Mouse (Mus musculus) G1E (cell line): ENCODE measurements around the gene 4931428L18Rik.

Experiments
- CTCF ChIP-seq: IDR thresholded peaks from 2 replicates; pipeline ENCODE4 v1.5.1; 2012; ENCODE audit warnings: low read depth, low read length, inconsistent platforms, mixed read lengths
- GATA1 ChIP-seq: IDR thresholded peaks from 2 replicates; pipeline ENCODE4 v1.6.1; 2012; ENCODE audit warnings: borderline replicate concordance, low read length, inconsistent platforms, mixed read lengths
- GATA2 ChIP-seq: IDR thresholded peaks from 2 replicates; pipeline ENCODE4 v1.6.1; 2012; ENCODE audit warnings: low read depth, low read length, inconsistent platforms, borderline replicate concordance
- POLR2AphosphoS5 ChIP-seq: IDR thresholded peaks from 2 replicates; pipeline ENCODE4 v1.6.1; 2012; ENCODE audit warnings: low read depth, low read length, inconsistent platforms; ENCODE audit not compliant: insufficient replicate concordance
- TAL1 ChIP-seq: conservative IDR thresholded peaks from 2 replicates; pipeline ENCODE4 v1.6.1; 2012; ENCODE audit warnings: low read depth, low read length, inconsistent platforms, mixed read lengths

DNA sequence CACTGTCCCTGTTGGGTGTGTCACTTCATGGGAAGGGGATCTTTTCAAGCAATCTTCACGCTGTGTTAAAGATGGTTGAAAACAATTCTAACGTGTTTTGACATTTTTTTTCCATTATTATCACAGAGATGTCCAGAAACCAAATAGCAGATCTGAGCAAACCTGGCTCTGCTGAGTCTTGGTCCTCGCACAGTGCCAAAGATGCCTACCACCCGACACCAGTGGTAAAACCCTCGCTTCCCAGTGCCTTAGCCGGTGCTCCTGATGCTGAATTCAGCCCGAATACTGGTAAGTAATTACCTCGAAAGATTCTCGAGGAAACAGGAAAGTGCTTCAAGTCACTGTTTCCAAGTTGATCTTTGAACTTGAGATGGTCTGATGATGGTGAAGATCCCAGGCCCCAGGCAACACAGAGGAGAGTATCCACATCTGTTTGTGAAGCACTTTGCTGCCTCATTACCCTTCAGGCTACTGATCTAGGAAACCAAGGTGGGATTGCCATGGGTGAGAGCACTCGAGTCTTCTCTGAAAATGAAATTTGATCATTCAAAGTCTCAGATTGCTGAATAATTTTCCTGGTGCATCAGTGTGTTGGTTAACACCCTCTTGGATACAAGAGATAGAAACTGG is 32.1 kb downstream of the 4931428L18Rik start:
- no peak for TF ChIP-seq CTCF
- TF ChIP-seq GATA1: no peak
- no peak for TF ChIP-seq TAL1
- no peak for TF ChIP-seq POLR2AphosphoS5
- no peak for TF ChIP-seq GATA2
